Mouse (Mus musculus): Measurements from ENCODE around the gene Gtf3c1. TPM values are rescaled to one million over a fixed set of nuclear protein-coding genes. Genes with fewer than 3 reads are reported as not detected.
"Not testable (repeated sequence)": the region's sequence is repeated elsewhere in the genome, so short reads cannot be mapped to it uniquely, and the experiment has no call there.

Gtf3c1 gene
- polyA plus RNA-seq, 1 experiment from 2014 or later = 32.6 TPM

GRCm38 (mm10) chr7:125731679-125732078 lies 24.1 kb upstream of the Gtf3c1 start:
- Histone ChIP-seq H3K4me2 (no peak overlapping the region), H3K9ac (no peak overlapping the region), H3K27me3 (no peaks in the 10 kb centered on the region), H3K27ac (no peak overlapping the region), H3K9me3 (replicated peaks) (no peaks in the 10 kb centered on the region), H3K36me3 (ENCODE audit: poor library complexity, severe bottlenecking) (no peaks in the 10 kb centered on the region), H3K4me1 (peaks cover 14% of the 10 kb centered on the region; the same call in 1 of the 2 replicates), H3K4me3 (no peak overlapping the region)
- no peak for ATAC-seq

- Histone ChIP-seq H3K27me3 (no peaks in the 10 kb centered on the region), H3K27ac (peak overlapping the region; percentile 78), H3K4me3 (no peak overlapping the region), H3K9ac (no peak overlapping the region), H3K4me1 (peaks cover 22% of the 10 kb centered on the region; the same call in 1 of the 2 replicates), H3K4me2 (no peak overlapping the region), H3K9me3 (replicated peaks) (no peaks in the 10 kb centered on the region), H3K36me3 (ENCODE audit: poor library complexity, severe bottlenecking) (no peaks in the 10 kb centered on the region)
- ATAC-seq = peak; percentile 67
- WGBS = 33% methylated on average over 5 of the region's 5 CpGs
Measured at GRCm38 (mm10) chr7:125723189-125723972, 15.8 kb upstream of the Gtf3c1 start.

GRCm38 (mm10) chr7:125722127-125722526 lies 14.5 kb upstream of the Gtf3c1 start:
- Histone ChIP-seq H3K27ac (no peak overlapping the region), H3K4me3 (no peak overlapping the region), H3K36me3 (ENCODE audit: poor library complexity, severe bottlenecking) (no peaks in the 10 kb centered on the region), H3K9ac (no peak overlapping the region), H3K9me3 (replicated peaks) (no peaks in the 10 kb centered on the region), H3K4me2 (no peak overlapping the region), H3K27me3 (no peaks in the 10 kb centered on the region), H3K4me1 (peaks cover 22% of the 10 kb centered on the region; the same call in 1 of the 2 replicates)
- no peak for ATAC-seq

- 87% methylated on average over 4 of the region's 4 CpGs for WGBS
- no peak overlapping the region for H3K9ac ChIP-seq
- no peak overlapping the region for H3K27ac ChIP-seq
- no peaks in the 10 kb centered on the region for H3K27me3 ChIP-seq
- no peak for ATAC-seq
- H3K4me3 ChIP-seq = no peak overlapping the region
- H3K9me3 ChIP-seq (replicated peaks) = no peaks in the 10 kb centered on the region
- peaks cover 22% of the 10 kb centered on the region; the same call in 1 of the 2 replicates for H3K4me1 ChIP-seq
- no peaks in the 10 kb centered on the region for H3K36me3 ChIP-seq (ENCODE audit: poor library complexity, severe bottlenecking)
- H3K4me2 ChIP-seq = no peak overlapping the region
Measured at GRCm38 (mm10) chr7:125721033-125721432, 13.5 kb upstream of the Gtf3c1 start.

GRCm38 (mm10) chr7:125720370-125720769 lies 12.8 kb upstream of the Gtf3c1 start:
- ATAC-seq = no peak
- Histone ChIP-seq H3K36me3 (ENCODE audit: poor library complexity, severe bottlenecking) (no peaks in the 10 kb centered on the region), H3K4me2 (no peak overlapping the region), H3K9ac (no peak overlapping the region), H3K27ac (0 out of 2 replicates have a peak overlapping the region, but pooled peaks have one; percentile 23), H3K9me3 (replicated peaks) (no peaks in the 10 kb centered on the region), H3K27me3 (no peaks in the 10 kb centered on the region), H3K4me3 (no peak overlapping the region), H3K4me1 (peaks cover 22% of the 10 kb centered on the region; the same call in 1 of the 2 replicates)
- WGBS = 82% methylated on average over 5 of the region's 5 CpGs

GRCm38 (mm10) chr7:125717612-125718011 lies 10.0 kb upstream of the Gtf3c1 start:
- no peak for ATAC-seq
- peaks cover 4% of the 10 kb centered on the region; the same call in 1 of the 2 replicates for H3K36me3 ChIP-seq (ENCODE audit: poor library complexity, severe bottlenecking)

GRCm38 (mm10) chr7:125716724-125717123 lies 9.1 kb upstream of the Gtf3c1 start:
- Histone ChIP-seq H3K27ac (no peak overlapping the region), H3K9me3 (replicated peaks) (no peaks in the 10 kb centered on the region), H3K9ac (no peak overlapping the region), H3K36me3 (ENCODE audit: poor library complexity, severe bottlenecking) (peaks cover 4% of the 10 kb centered on the region; the same call in 1 of the 2 replicates), H3K4me2 (no peak overlapping the region), H3K4me3 (no peak overlapping the region), H3K4me1 (0 out of 2 replicates have a peak, but pooled peaks cover 5% of the 10 kb centered on the region), H3K27me3 (no peaks in the 10 kb centered on the region)
- ATAC-seq = no peak
- WGBS = 76% methylated on average over 2 of the region's 2 CpGs

More at GRCm38 (mm10) chr7:125717612-125718011, 10.0 kb upstream of the Gtf3c1 start:
- Histone ChIP-seq H3K27ac (no peak overlapping the region), H3K4me3 (no peak overlapping the region), H3K4me2 (no peak overlapping the region), H3K4me1 (0 out of 2 replicates have a peak, but pooled peaks cover 6% of the 10 kb centered on the region), H3K27me3 (no peaks in the 10 kb centered on the region), H3K9ac (no peak overlapping the region), H3K9me3 (replicated peaks) (no peaks in the 10 kb centered on the region)

- 91% methylated on average over 3 of the region's 3 CpGs for WGBS
- Histone ChIP-seq H3K36me3 (ENCODE audit: poor library complexity, severe bottlenecking) (peaks cover 4% of the 10 kb centered on the region; the same call in 1 of the 2 replicates), H3K27ac (no peak overlapping the region), H3K9ac (no peak overlapping the region), H3K4me2 (no peak overlapping the region), H3K9me3 (replicated peaks) (no peaks in the 10 kb centered on the region), H3K27me3 (no peaks in the 10 kb centered on the region), H3K4me1 (no peaks in the 10 kb centered on the region), H3K4me3 (no peak overlapping the region)
- ATAC-seq = no peak
Measured at GRCm38 (mm10) chr7:125714803-125715202, 7.2 kb upstream of the Gtf3c1 start.

GRCm38 (mm10) chr7:125713542-125714055 lies 6.0 kb upstream of the Gtf3c1 start:
- not testable (repeated sequence) for H3K27ac ChIP-seq; ATAC-seq; H3K9me3 ChIP-seq (replicated peaks); H3K27me3 ChIP-seq; H3K36me3 ChIP-seq (ENCODE audit: poor library complexity, severe bottlenecking); H3K9ac ChIP-seq; H3K4me2 ChIP-seq; H3K4me3 ChIP-seq; H3K4me1 ChIP-seq
- 97% methylated on average over 6 of the region's 7 CpGs for WGBS

- no peak for ATAC-seq
- peaks cover 12% of the 10 kb centered on the region for H3K36me3 ChIP-seq (ENCODE audit: poor library complexity, severe bottlenecking)
- WGBS = 1% methylated on average over 15 of the region's 15 CpGs
- H3K4me2 ChIP-seq = peak overlapping the region; percentile 74
- no peaks in the 10 kb centered on the region for H3K9me3 ChIP-seq (replicated peaks)
- H3K4me3 ChIP-seq = peak overlapping the region; percentile 91
- H3K27ac ChIP-seq = no peak overlapping the region; the same call in 1 of the 2 replicates
- H3K4me1 ChIP-seq = peaks cover 37% of the 10 kb centered on the region
- H3K27me3 ChIP-seq = no peaks in the 10 kb centered on the region
- H3K9ac ChIP-seq = peak overlapping the region; percentile 95
Measured at GRCm38 (mm10) chr7:125708100-125708499, 520 bp upstream of the Gtf3c1 start.

GRCm38 (mm10) chr7:125707186-125707585 lies 394 bp downstream of the Gtf3c1 start:
- H3K4me1 ChIP-seq = peaks cover 37% of the 10 kb centered on the region
- peak overlapping the region; percentile 93 for H3K9ac ChIP-seq
- H3K4me2 ChIP-seq = peak overlapping the region; percentile 74
- no peaks in the 10 kb centered on the region for H3K9me3 ChIP-seq (replicated peaks)
- peak overlapping the region; percentile 86 for H3K27ac ChIP-seq
- no peaks in the 10 kb centered on the region for H3K27me3 ChIP-seq
- peaks cover 21% of the 10 kb centered on the region for H3K36me3 ChIP-seq (ENCODE audit: poor library complexity, severe bottlenecking)
- H3K4me3 ChIP-seq = peak overlapping the region; percentile 91
- under 1% methylated on average over 24 of the region's 24 CpGs for WGBS
- peak; percentile 80 for ATAC-seq

GRCm38 (mm10) chr7:125702791-125703190 lies 4.8 kb downstream of the Gtf3c1 start:
- peaks cover 9% of the 10 kb centered on the region for H3K9me3 ChIP-seq (replicated peaks)
- no peak overlapping the region for H3K4me3 ChIP-seq
- H3K4me1 ChIP-seq = peaks cover 28% of the 10 kb centered on the region
- no peak overlapping the region for H3K9ac ChIP-seq
- H3K4me2 ChIP-seq = no peak overlapping the region
- ATAC-seq = no peak
- peaks cover 65% of the 10 kb centered on the region for H3K36me3 ChIP-seq (ENCODE audit: poor library complexity, severe bottlenecking)
- no peaks in the 10 kb centered on the region for H3K27me3 ChIP-seq
- H3K27ac ChIP-seq = no peak overlapping the region
- 96% methylated on average over 1 of the region's 1 CpGs for WGBS

Measured in forebrain, embryonic 13.5 days (tissue).